Mouse (Mus musculus): ENCODE measurements around the gene Fbxw5. TPM values are rescaled to one million over a fixed set of nuclear protein-coding genes. Genes with fewer than 3 reads are reported as not detected.

Gene Fbxw5
- polyA plus RNA-seq, 1 experiment from 2014 or later: 92.2 TPM

GRCm38 (mm10) chr2:25484901-25485647, 15.5 kb upstream of the Fbxw5 start:
- 68% methylated on average over 11 of the region's 11 CpGs for WGBS
- H3K27ac ChIP-seq (replicated peaks): no peak overlapping the region
- no peaks in the 10 kb centered on the region for H3K4me1 ChIP-seq
- H3K9me3 ChIP-seq: no peaks in the 10 kb centered on the region
- 0 out of 2 replicates have a peak, but pooled peaks cover 3% of the 10 kb centered on the region for H3K27me3 ChIP-seq (replicated peaks; ENCODE audit: low read depth, poor library complexity, severe bottlenecking)
- no peak for DNase-seq (ENCODE audit: low spot score)
- no peaks in the 10 kb centered on the region for H3K36me3 ChIP-seq (replicated peaks)
- no peak overlapping the region for H3K4me3 ChIP-seq

- H3K9me3 ChIP-seq: no peaks in the 10 kb centered on the region
- H3K4me1 ChIP-seq: no peaks in the 10 kb centered on the region
- H3K27ac ChIP-seq (replicated peaks): no peak overlapping the region
- DNase-seq (ENCODE audit: low spot score): no peak
- WGBS: 78% methylated on average over 6 of the region's 6 CpGs
- no peaks in the 10 kb centered on the region for H3K27me3 ChIP-seq (replicated peaks; ENCODE audit: low read depth, poor library complexity, severe bottlenecking)
- H3K36me3 ChIP-seq (replicated peaks): no peaks in the 10 kb centered on the region
- H3K4me3 ChIP-seq: no peak overlapping the region
Observed at GRCm38 (mm10) chr2:25487965-25488670, 12.4 kb upstream of the Fbxw5 start.

GRCm38 (mm10) chr2:25488671-25489068, 11.9 kb upstream of the Fbxw5 start:
- no peaks in the 10 kb centered on the region for H3K4me1 ChIP-seq
- WGBS: 84% methylated on average over 7 of the region's 7 CpGs

GRCm38 (mm10) chr2:25492988-25493387, 7.6 kb upstream of the Fbxw5 start:
- 85% methylated on average over 5 of the region's 5 CpGs for WGBS
- no peaks in the 10 kb centered on the region for H3K36me3 ChIP-seq (replicated peaks)
- no peak for DNase-seq (ENCODE audit: low spot score)

More at GRCm38 (mm10) chr2:25488671-25489068, 11.9 kb upstream of the Fbxw5 start:
- H3K27ac ChIP-seq (replicated peaks): no peak overlapping the region
- no peaks in the 10 kb centered on the region for H3K27me3 ChIP-seq (replicated peaks; ENCODE audit: low read depth, poor library complexity, severe bottlenecking)
- H3K36me3 ChIP-seq (replicated peaks): no peaks in the 10 kb centered on the region
- no peak for DNase-seq (ENCODE audit: low spot score)
- H3K9me3 ChIP-seq: no peaks in the 10 kb centered on the region
- no peak overlapping the region for H3K4me3 ChIP-seq

GRCm38 (mm10) chr2:25493476-25493961, 7.0 kb upstream of the Fbxw5 start, which contains the start of gene Lcn12:
Gene Lcn12, minus strand, starts transcription at chr2:25493911.
- no peaks in the 10 kb centered on the region for H3K27me3 ChIP-seq (replicated peaks; ENCODE audit: low read depth, poor library complexity, severe bottlenecking)
- no peaks in the 10 kb centered on the region for H3K9me3 ChIP-seq
- WGBS: 85% methylated on average over 5 of the region's 5 CpGs
- no peaks in the 10 kb centered on the region for H3K36me3 ChIP-seq (replicated peaks)
- H3K4me1 ChIP-seq: peaks cover 10% of the 10 kb centered on the region; the same call in 1 of the 2 replicates
- no peak within 1 kb of the TSS for H3K27ac ChIP-seq (replicated peaks)
- no peak within 1 kb of the TSS for H3K4me3 ChIP-seq
- DNase-seq (ENCODE audit: low spot score): no peak

More at GRCm38 (mm10) chr2:25492988-25493387, 7.6 kb upstream of the Fbxw5 start:
- Histone ChIP-seq H3K27me3 (replicated peaks; ENCODE audit: low read depth, poor library complexity, severe bottlenecking) (no peaks in the 10 kb centered on the region), H3K27ac (replicated peaks) (no peak overlapping the region), H3K9me3 (no peaks in the 10 kb centered on the region), H3K4me3 (no peak overlapping the region), H3K4me1 (peaks cover 6% of the 10 kb centered on the region; the same call in 1 of the 2 replicates)

- peaks cover 21% of the 10 kb centered on the region for H3K4me1 ChIP-seq
- H3K4me3 ChIP-seq: no peak overlapping the region
- 46% methylated on average over 4 of the region's 4 CpGs for WGBS
- no peaks in the 10 kb centered on the region for H3K36me3 ChIP-seq (replicated peaks)
- no peak for DNase-seq (ENCODE audit: low spot score)
- H3K27me3 ChIP-seq (replicated peaks; ENCODE audit: low read depth, poor library complexity, severe bottlenecking): no peaks in the 10 kb centered on the region
- H3K27ac ChIP-seq (replicated peaks): no peak overlapping the region
- no peaks in the 10 kb centered on the region for H3K9me3 ChIP-seq
Observed at GRCm38 (mm10) chr2:25496462-25496861, 4.1 kb upstream of the Fbxw5 start.

- 62% methylated on average over 6 of the region's 6 CpGs for WGBS
- Histone ChIP-seq H3K4me3 (no peak overlapping the region), H3K36me3 (replicated peaks) (peaks cover 9% of the 10 kb centered on the region), H3K4me1 (peaks cover 30% of the 10 kb centered on the region), H3K27ac (replicated peaks) (no peak overlapping the region; the same call in 1 of the 2 replicates), H3K9me3 (no peaks in the 10 kb centered on the region), H3K27me3 (replicated peaks; ENCODE audit: low read depth, poor library complexity, severe bottlenecking) (no peaks in the 10 kb centered on the region)
- DNase-seq (ENCODE audit: low spot score): no peak
Observed at GRCm38 (mm10) chr2:25497846-25498575, 2.5 kb upstream of the Fbxw5 start.

GRCm38 (mm10) chr2:25498622-25499478, 1.7 kb upstream of the Fbxw5 start:
- Histone ChIP-seq H3K9me3 (no peaks in the 10 kb centered on the region), H3K36me3 (replicated peaks) (peaks cover 18% of the 10 kb centered on the region), H3K27me3 (replicated peaks; ENCODE audit: low read depth, poor library complexity, severe bottlenecking) (no peaks in the 10 kb centered on the region), H3K4me3 (0 out of 2 replicates have a peak overlapping the region, but pooled peaks have one; percentile 8), H3K4me1 (peaks cover 30% of the 10 kb centered on the region), H3K27ac (replicated peaks) (no peak overlapping the region)
- no peak for DNase-seq (ENCODE audit: low spot score)
- WGBS: 71% methylated on average over 15 of the region's 15 CpGs

GRCm38 (mm10) chr2:25500071-25500575, 427 bp upstream of the Fbxw5 start:
- peaks cover 31% of the 10 kb centered on the region for H3K36me3 ChIP-seq (replicated peaks)
- H3K27me3 ChIP-seq (replicated peaks; ENCODE audit: low read depth, poor library complexity, severe bottlenecking): no peaks in the 10 kb centered on the region
- H3K27ac ChIP-seq (replicated peaks): peak overlapping the region; percentile 95
- DNase-seq (ENCODE audit: low spot score): no peak
- H3K9me3 ChIP-seq: no peaks in the 10 kb centered on the region
- peaks cover 30% of the 10 kb centered on the region for H3K4me1 ChIP-seq
- peak overlapping the region; percentile 92 for H3K4me3 ChIP-seq
- 66% methylated on average over 6 of the region's 6 CpGs for WGBS

- peak within 1 kb of the TSS; percentile 92 for H3K4me3 ChIP-seq
- peaks cover 30% of the 10 kb centered on the region for H3K4me1 ChIP-seq
- no peaks in the 10 kb centered on the region for H3K9me3 ChIP-seq
- no peaks in the 10 kb centered on the region for H3K27me3 ChIP-seq (replicated peaks; ENCODE audit: low read depth, poor library complexity, severe bottlenecking)
- peak within 1 kb of the TSS; percentile 95 for H3K27ac ChIP-seq (replicated peaks)
- WGBS: 80% methylated on average over 20 of the region's 20 CpGs
- H3K36me3 ChIP-seq (replicated peaks): peaks cover 41% of the 10 kb centered on the region
- DNase-seq (ENCODE audit: low spot score): peak; percentile 24
Observed at GRCm38 (mm10) chr2:25501593-25502486, 1.3 kb downstream of the Fbxw5 start, which contains the start of gene C8g. Gene C8g, minus strand, starts transcription at chr2:25501719.

GRCm38 (mm10) chr2:25502726-25503125, 2.2 kb downstream of the Fbxw5 start:
- no peaks in the 10 kb centered on the region for H3K9me3 ChIP-seq
- H3K27me3 ChIP-seq (replicated peaks; ENCODE audit: low read depth, poor library complexity, severe bottlenecking): no peaks in the 10 kb centered on the region
- H3K27ac ChIP-seq (replicated peaks): no peak overlapping the region
- H3K36me3 ChIP-seq (replicated peaks): peaks cover 41% of the 10 kb centered on the region
- DNase-seq (ENCODE audit: low spot score): no peak
- peak overlapping the region; percentile 92; the same call in 1 of the 2 replicates for H3K4me3 ChIP-seq
- 88% methylated on average over 3 of the region's 3 CpGs for WGBS
- peaks cover 30% of the 10 kb centered on the region for H3K4me1 ChIP-seq

All from embryonic facial prominence, embryonic 10.5 days (tissue).